Mouse (Mus musculus): ENCODE results near the gene Ammecr1.

DNA sequence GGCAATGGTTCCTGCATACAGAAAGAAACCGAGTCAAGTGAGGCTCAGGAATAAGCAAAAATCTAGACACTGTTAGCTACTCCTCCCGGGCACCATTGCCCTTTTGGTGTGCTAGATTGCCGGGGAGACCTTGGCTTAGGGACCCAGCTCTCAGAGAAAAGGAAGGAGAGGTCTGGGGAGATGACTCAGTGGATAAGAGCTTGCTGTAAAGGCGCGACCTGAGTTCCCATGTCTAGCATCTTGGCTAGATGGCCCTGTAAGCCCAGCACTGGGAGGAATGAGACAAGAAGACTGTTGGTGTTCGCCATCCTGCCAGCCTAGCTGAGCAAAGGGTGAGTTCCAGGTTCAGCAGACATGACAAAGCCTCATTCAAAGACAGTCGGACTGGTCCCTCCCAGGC lies 127.1 kb downstream of the Ammecr1 start:
- TF ChIP-seq CTCF (conservative IDR thresholded peaks at IDR 0.05 in 1 of 2, IDR thresholded peaks at IDR 0.05 in 1 of 2; ENCODE audit: low read depth in 2 of 2, low read length in 2 of 2) (no peak), ZKSCAN1 (IDR thresholded peaks at IDR 0.05; ENCODE audit: borderline replicate concordance, low read depth, low read length) (no peak), MAZ (IDR thresholded peaks at IDR 0.05; ENCODE audit: low read depth, low read length) (no peak)

Measured in CH12.LX (cell line).